Mouse (Mus musculus): Measurements from ENCODE around the gene Ap1g2. TPM values are rescaled to one million over a fixed set of nuclear protein-coding genes. Genes with fewer than 3 reads are reported as not detected.

Gene Ap1g2
- polyA plus RNA-seq, 1 experiment from 2014 or later, result 8.4 TPM

Other genes starting within 250 kb of the Ap1g2 start
- 13.7 and 14.5 TPM in 2 replicates for gene Homez, start 235.6 kb downstream of the Ap1g2 start, polyA plus RNA-seq (2014; fragmentation: Nextera tagmentation; extraction: Ambion mirVana)
- gene Ppp1r3e, start 229.0 kb downstream of the Ap1g2 start, polyA plus RNA-seq (2014; fragmentation: Nextera tagmentation; extraction: Ambion mirVana), result 0.33 and 0.34 TPM in 2 replicates
- gene Bcl2l2, start 223.2 kb downstream of the Ap1g2 start, polyA plus RNA-seq (2014; fragmentation: Nextera tagmentation; extraction: Ambion mirVana), result 2.7 and 3.6 TPM in 2 replicates
- gene Gm20521, start 223.2 kb downstream of the Ap1g2 start, polyA plus RNA-seq (2014; fragmentation: Nextera tagmentation; extraction: Ambion mirVana), result 0.38 TPM in 1 of 2 replicates, not detected in the other
- gene Pabpn1, start 214.1 kb downstream of the Ap1g2 start, polyA plus RNA-seq (2014; fragmentation: Nextera tagmentation; extraction: Ambion mirVana), result 149 and 167 TPM in 2 replicates
- gene Slc22a17, start 193.5 kb downstream of the Ap1g2 start, polyA plus RNA-seq (2014; fragmentation: Nextera tagmentation; extraction: Ambion mirVana), result 36.6 and 38.2 TPM in 2 replicates
- gene Efs, start 180.5 kb downstream of the Ap1g2 start, polyA plus RNA-seq (2014; fragmentation: Nextera tagmentation; extraction: Ambion mirVana), result 29.0 and 29.9 TPM in 2 replicates
- not detected in 2 replicates for gene Il25, start 173.9 kb downstream of the Ap1g2 start, polyA plus RNA-seq (2014; fragmentation: Nextera tagmentation; extraction: Ambion mirVana)
- 2.0 and 2.8 TPM in 2 replicates for gene Cmtm5, start 170.3 kb downstream of the Ap1g2 start, polyA plus RNA-seq (2014; fragmentation: Nextera tagmentation; extraction: Ambion mirVana)
- 0.91 and 9.2 TPM in 2 replicates for gene Myh6, start 139.7 kb downstream of the Ap1g2 start, polyA plus RNA-seq (2014; fragmentation: Nextera tagmentation; extraction: Ambion mirVana)
- gene Gm17428, start 129.7 kb downstream of the Ap1g2 start, polyA plus RNA-seq (2014; fragmentation: Nextera tagmentation; extraction: Ambion mirVana), result not detected in 2 replicates
- 4.0 and 13.1 TPM in 2 replicates for gene Myh7, start 112.0 kb downstream of the Ap1g2 start, polyA plus RNA-seq (2014; fragmentation: Nextera tagmentation; extraction: Ambion mirVana)
- 92.8 and 97.7 TPM in 2 replicates for gene Ngdn, start 91.1 kb downstream of the Ap1g2 start, polyA plus RNA-seq (2014; fragmentation: Nextera tagmentation; extraction: Ambion mirVana)
- 4.5 and 6.0 TPM in 2 replicates for gene Zfhx2, start 14.3 kb downstream of the Ap1g2 start, polyA plus RNA-seq (2014; fragmentation: Nextera tagmentation; extraction: Ambion mirVana)
- 19.0 and 19.6 TPM in 2 replicates for gene Thtpa, start 11.8 kb downstream of the Ap1g2 start, polyA plus RNA-seq (2014; fragmentation: Nextera tagmentation; extraction: Ambion mirVana)
- gene Jph4, start 10.3 kb upstream of the Ap1g2 start, polyA plus RNA-seq (2014; fragmentation: Nextera tagmentation; extraction: Ambion mirVana), result 1.2 and 1.3 TPM in 2 replicates
- 0.52 TPM in 1 of 2 replicates, not detected in the other for gene Dhrs2, start 115.4 kb upstream of the Ap1g2 start, polyA plus RNA-seq (2014; fragmentation: Nextera tagmentation; extraction: Ambion mirVana)